Mouse (Mus musculus) CD4-positive, CD25-positive, alpha-beta regulatory T cell, adult 2 months (primary cell): Measurements from ENCODE around the gene Plekhb2.

Experiments
- DNase-seq: peaks from one replicate; pipeline ENCODE4 v3.0.0-alpha.2; 2012; ENCODE audit warnings: low read depth, low spot score

Gene Plekhb2

DNA sequence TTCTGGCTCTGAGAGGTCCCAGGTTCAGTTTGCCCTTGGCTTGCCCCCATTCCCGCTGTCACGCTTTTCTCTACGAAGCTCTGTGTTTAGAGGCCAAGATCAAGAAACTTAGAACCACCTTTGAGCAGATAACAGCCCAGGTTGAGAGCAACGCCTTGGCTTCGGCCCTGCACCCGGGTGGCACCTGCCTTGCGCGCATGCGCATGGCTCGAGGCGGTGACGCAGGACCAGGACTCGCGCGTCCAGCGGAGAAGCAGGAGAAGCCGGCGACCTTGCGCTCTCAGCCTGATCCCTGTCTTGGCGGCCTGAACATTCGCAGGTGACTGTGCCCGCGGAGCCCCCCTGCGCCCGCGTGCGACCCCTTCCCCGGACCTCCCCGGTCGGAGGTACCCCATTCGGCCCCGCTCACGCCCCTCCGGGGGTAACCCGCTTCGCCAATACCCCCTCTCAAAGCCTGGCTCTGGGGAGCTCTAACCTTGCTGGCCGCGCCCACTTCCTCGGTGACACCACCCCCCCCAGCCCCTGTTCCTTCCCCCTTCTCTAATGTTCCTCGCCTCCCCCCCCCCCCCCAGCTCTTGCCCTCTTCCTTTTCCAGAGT lies at the start of gene Plekhb2:
Gene Plekhb2 (plus strand): TSS at position 232 of the 598 bp plus-strand sequence.
- DNase-seq: peak; percentile 93

DNA sequence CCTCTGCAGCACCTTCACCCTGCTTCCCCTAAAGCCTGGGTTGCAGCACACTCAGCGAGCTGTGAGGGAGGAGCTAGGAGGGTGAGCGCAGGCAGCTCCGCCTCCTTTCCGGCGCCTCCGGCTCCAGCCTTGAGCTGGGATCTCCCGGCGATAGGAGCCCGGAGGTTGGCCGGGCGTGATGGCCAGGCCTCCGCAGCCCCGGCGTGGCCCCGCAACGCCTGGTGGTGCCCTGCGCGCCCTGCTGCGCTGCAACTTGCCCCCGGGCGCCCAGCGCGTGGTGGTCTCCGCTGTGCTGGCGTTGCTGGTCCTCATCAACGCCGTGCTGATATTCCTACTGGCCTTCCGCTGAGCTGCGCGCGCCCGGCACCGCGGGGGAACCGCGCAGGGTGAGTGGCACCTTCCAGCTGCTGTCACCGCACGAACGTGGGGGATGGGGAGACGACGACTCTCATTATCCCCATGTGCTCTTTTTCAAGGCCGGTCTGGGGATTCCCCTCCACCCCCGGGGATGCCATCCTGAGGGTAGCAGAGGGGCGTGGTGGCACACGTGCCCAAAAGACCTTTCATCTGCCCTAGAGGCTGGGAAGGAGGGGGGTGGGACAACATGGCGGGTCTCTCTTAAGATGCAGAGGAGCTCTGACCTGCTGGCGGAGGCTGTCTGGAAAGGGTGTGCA lies 48.0 kb upstream of the Plekhb2 start:
- DNase-seq: peak; percentile 83

DNA sequence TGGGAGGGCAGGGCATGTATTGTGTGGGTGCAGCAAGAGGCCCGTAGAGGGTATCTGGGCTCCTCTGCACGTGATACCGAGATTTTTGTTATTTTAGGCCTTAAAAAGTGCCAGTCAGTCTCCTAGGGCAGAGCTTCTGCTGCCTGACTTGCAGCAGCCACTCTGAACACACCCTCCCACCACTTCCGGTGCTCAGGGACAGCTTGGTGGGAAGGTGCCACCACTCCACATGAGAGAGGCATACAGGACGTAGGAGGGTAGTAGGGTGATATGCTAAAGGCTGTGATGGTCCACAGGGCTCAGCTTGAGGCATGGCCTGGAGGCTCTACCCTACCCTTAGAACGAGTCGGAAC lies 47.5 kb upstream of the Plekhb2 start:
- peak; percentile 82 for DNase-seq

DNA sequence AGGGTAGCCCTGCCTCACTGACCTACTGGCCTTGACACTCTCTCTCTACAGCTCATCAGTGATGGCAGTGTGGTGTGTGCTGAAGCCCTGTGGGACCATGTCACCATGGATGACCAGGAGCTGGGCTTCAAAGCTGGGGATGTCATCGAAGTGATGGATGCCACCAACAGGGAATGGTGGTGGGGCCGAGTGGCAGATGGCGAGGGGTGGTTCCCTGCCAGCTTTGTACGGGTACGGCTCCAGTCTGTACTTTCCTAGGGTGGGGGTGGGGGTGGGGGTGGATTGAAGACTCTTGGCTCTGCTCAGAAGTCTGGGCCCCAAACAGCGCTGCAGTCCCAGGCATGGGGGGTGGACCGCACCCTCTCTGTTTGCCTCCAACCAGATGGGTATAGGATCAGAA lies 44.9 kb upstream of the Plekhb2 start:
- no peak for DNase-seq

DNA sequence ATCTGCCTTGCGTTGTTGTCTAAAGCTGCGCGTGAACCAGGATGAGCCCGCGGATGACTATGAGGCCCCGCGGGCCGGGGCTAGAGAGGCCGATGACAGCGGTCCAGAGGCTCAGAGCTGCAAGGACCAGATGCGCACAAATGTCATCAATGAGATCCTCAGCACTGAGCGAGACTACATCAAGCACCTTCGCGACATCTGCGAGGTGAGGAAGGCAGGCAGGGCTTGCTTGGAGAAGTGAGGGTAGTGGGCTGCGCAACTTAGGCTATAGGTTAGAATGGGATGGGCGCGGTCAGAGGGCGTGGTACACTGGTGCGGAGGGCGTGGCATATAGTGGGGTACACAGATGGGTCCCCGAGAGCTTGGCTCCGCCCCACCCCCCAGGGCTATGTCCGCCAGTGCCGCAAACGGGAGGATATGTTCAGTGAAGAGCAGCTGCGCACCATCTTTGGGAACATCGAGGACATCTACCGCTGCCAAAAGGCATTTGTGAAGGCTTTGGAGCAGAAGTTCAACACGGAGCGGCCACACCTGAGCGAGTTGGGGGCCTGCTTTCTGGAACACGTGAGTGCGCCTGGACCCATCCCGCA lies 43.8 kb upstream of the Plekhb2 start:
- DNase-seq: no peak

DNA sequence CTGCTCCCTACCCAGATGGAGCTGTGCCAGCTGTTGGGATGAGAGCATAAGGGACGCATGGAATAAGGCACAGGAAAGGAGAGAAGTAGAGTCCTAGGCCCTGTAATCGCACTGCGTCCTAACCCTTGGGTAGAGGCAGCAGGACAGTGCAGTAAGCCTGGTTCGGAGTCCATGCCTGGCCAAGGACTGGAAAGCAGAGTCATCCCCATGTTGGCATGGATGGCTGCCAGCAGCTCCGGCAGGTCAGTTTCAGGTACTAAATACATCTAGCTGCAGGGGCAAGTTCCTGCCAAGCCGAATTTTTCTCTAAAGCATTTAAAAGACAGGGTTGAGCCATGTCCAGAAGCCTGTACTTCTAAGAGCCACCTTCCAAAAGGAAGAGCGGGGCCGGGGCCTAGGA lies 41.3 kb upstream of the Plekhb2 start:
- DNase-seq: no peak

DNA sequence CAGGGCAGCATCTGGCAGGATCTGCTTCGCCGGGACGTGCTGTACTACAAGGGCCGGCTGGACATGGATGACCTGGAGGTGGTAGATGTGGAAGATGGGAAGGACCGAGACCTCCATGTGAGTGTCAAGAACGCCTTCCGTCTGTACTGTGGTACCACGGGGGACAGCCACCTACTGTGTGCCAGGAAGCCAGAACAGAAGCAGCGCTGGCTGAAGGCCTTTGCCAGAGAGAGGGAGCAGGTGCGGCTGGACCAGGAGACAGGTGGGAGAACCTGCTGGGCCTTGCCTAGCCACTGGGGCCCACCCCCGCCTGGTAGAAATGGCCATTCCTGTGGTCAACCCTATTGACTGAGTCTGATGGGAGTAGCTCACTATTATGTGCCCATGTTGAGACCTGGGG lies 39.5 kb upstream of the Plekhb2 start:
- DNase-seq: no peak

DNA sequence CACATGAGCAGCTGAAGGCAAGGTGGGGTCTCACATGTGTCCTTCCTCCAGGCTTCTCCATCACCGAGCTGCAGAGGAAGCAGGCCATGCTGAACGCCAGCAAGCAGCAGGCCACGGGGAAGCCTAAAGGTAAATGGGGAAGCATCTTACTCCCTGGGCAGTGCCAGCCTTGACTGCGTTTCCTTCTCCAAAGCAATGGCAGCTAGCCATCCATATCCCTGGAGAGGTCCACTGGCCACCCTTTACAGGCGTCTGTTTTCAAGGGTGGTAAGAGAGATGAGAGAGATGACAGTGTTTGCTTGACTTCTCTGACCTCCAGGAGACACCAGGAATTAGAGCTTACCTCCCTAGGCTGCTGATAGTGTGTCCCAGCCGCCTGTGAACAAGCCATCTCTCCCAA lies 38.7 kb upstream of the Plekhb2 start:
- no peak for DNase-seq

DNA sequence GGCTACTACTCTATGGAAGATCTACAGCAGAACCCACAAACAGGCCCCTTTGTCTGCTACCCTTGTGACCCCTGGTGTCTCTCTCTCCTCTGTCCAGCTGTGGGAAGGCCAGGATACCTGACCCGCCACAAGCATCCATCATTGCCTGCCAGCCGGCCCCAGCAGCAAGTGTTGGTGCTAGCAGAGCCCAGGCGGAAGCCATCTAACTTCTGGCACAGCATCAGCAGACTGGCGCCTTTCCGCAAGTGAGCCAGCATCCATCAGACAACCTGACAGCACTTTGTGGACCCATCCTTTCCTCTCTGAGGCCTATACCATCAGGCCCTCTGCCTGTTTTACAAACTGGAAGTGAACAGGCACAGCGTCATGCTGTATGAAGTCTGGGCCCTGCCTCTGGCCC lies 38.2 kb upstream of the Plekhb2 start:
- no peak for DNase-seq

DNA sequence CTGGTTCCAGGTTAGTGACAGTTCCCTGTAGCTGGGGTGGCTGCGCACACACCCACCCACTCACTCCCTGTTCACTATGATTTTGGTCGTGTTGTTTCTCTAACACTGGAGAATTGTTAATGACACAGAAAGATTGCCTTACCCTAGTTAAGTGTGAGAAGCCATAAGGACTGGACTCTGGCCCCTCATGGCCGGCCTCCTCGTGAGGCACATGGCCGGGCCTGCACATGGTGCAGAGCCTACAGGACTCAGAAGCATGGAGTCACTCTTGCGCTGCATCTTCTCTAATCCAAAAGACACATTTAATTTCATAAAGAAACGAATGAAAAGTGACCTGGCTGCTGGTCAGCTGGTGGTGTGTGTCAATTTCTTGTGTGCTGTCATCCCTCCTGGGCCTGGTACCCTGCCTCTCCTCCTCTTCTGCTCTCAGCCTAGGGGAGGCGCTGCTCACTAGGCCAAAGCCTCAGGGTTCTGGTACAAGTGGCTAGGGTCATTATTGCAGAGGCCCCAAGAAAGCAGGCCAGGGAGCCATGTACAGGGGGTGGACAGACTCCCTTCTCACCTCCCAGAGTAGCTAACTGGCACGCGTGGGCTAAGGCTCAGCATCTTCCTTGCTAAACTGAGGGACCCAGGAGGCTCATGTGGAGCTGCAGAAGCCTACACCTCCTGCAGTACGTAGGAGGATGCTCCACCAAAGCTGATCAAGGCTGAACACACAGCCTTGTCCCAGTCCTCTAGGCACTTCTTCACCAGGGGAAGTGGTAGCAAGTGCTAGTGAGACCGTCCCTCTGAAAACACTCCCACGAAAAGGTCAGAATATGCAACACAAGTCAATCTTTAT lies 37.1 kb upstream of the Plekhb2 start:
- DNase-seq: peak; percentile 35

DNA sequence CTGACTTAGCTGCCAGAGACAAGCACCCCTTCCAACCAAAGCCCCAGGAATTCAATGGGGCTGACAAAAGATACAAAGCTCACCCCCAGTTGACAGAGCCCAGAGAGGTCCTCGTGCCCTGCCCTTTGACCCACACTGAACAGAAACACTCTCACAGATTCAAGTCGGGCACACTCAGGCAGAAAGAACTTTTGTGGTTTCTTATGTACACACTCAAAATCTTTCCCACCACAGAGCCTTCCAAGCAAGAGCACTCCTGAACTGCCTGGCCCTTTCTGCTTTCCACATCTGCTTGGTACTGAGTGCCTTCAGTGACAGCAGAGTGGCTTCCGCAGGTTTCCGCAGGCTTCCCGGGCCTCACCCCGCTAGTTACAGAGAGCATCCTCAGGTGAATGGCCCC lies 33.9 kb upstream of the Plekhb2 start:
- no peak for DNase-seq

DNA sequence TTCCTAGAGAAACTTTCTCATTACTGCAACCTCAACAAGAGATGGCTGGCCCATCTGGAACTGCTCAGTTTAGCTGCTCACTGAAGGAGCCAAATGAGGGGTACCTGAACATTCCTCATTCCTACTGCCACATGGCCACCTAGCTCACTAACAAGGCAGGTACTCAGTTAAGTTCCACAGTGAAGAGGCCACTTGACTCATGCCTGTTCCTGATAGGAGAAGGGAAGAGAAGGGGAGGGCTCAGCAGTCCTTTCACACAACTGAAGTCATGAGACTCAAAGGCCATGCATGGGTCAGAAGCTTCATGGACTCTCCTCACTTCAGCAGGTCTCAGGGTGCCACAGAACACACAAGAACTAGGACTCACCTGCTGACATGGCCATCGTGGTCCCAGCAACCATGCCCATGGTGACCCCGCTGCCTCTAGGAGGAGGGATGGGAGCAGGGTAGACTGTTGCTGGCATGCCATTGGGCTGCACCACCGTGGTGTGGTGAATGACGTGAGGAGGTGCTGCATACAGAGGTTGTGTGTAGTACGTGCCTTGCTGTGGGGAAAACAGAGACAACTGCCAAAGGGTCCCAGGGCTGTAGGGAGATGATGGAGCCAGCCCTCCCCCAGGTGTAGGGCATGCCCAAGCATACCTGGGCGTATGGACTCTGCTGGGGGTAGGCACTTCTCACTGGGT lies 30.4 kb upstream of the Plekhb2 start:
- DNase-seq: no peak

DNA sequence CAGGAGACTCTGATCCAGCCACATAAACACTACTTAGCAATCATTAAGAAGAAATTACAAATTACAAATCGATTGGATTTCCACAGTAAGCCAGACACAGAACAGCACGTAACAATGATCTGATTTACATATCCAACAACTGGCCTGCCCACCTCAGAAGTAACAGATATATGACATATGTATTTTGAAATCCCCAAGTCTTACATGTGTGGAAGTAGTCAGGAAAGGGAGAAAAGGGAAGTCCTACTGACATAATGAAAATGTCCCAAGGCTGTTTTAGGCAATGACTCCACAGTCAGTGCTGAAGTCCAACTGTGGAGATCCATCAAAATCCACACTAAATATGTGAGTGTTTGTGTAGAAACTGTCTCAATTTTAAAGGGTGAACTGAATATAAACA lies 28.4 kb upstream of the Plekhb2 start:
- no peak for DNase-seq

DNA sequence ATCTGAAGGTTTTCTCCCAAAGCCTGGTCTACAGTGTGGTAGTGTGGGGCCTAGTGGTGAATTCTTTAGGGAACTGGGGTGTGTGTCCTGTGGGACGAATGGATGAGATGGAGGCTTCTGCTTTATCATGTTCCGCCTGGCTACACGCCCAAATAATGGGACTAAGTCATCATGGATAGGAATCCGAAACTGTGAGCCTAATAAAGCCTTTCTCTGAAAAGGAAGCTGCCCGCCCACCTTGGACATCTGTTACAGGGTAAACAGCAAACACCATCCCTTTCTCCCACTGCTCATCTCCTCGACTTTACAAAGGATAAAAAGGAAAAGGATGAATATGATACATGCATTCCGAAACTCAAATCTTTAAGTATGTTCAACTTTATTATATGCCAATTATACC lies 27.8 kb upstream of the Plekhb2 start:
- DNase-seq: no peak

DNA sequence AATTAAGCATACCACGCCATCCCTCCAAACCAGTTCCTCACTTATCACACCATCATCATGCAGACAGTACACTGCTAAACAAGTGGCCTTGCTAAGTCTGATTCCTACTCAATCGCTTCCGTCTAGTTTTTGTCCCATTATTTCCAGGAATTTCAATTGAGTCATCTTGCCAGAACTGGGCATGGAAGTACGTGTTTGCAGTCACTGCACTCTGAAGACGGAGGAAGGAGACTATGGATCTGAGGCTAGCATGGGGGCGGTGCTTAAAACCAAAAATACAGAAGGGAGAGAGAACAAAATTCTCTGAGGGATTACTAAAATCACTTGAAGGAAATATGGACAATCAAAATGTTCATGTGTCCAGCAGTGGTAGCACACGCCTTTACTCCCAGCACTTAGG lies 27.0 kb upstream of the Plekhb2 start:
- DNase-seq: no peak

DNA sequence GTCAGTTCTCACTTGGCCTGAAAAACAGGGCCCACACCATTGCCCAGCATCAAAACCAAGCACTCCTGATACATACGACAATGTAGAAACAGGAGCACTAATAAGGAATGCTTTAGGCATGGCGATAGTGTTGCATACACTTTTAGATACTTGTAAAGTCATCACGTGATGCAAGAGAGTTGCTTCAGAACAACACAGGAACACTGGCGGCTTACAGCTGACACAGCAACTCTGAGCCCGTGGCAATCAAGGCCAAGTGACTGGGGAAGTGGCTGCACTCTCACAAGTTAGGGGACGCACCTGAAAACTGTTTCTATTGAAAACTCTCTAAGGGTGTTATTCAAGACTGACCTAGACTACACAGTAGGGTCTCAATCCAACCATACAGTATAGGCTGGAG lies 26.4 kb upstream of the Plekhb2 start:
- peak; percentile 26 for DNase-seq

DNA sequence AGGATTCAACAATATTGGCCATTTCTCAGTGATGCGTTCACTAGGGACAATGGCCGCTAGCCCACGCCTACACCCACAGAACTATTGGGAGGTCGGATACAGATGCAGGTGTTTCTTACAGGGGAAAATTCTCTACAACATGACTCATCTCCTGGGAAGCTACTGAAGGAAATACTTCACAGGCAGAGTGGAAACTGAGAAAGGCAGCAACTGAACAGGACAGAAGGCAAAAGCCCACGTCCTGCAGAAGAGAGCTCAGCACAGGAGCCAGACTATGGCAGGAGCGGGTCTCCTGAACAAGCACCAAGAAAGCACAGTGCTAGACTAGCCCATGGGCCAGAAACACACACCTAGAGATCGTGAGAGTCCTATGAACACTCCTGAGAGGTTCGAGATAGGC lies 25.6 kb upstream of the Plekhb2 start:
- no peak for DNase-seq

DNA sequence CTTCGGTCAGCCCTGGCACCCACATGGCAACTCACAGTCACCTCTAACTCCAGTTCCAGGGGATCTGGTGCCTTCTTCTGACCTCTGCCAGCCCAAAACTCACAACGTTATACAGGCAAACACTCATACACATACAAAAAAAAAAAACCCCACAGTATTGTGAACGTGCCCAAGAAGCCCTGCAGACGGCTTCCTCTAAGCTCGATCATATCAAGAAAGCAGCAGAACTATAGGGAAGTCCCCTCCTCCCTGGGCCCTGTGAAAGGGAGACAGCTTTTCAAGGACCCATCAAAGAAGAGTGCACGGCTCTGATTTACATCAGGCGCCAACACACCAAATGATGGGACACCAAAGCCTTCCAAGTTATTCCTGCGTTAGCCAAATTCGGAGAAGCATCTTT lies 23.9 kb upstream of the Plekhb2 start:
- peak; percentile 44 for DNase-seq

DNA sequence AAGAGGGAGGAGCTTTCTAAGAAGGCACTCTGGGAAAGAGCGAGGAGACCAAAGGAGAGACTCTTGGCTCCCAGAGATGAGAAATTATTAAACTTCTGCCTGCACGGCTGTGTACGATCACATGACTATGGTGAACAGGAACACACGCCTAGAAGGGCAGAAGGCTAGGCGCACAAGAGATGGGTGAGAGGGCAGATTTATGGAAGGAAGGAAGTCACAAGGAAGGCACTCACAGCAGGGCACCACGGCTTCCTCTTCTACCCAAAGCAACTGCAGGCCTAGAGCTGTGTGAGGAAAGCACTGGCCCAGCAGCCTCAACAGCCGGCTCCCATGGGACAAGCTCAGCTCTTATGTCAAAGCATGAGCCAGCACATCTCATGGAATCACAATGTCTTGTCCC lies 21.9 kb upstream of the Plekhb2 start:
- DNase-seq: no peak

DNA sequence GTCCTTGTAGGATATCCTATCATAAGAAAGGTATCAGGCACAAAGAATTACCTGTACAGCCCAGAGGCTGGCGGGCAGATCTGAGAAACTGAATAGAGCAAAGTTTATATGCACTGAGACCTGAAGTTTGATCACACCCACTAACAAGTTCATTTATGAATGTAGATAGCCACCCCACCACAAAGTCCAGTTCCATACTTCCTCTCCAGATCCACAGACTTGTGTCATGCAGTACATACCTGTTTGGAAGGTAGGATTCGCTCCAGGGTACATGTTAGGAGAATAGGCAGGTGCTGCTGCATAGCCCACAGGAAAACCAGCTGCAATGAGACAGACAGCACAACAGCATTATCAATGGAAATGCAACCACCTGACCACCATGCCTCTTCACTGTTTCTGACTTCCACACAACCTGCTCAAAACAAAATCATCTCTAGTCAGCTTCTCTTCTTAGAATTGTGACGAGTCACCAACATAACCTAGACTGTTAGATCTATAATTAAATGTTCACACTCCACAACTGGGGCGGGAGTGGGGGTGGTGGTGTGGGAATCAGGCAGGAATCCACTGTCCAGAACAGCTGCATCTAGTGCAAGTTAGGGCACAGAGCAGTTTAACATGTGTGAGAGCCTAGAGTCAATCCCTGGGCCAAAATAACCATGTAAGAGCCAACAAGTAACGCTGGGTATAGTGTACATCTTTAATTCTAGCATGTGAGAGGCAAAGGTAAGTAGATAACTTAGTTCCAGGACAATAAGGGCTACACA lies 21.1 kb upstream of the Plekhb2 start:
- no peak for DNase-seq

DNA sequence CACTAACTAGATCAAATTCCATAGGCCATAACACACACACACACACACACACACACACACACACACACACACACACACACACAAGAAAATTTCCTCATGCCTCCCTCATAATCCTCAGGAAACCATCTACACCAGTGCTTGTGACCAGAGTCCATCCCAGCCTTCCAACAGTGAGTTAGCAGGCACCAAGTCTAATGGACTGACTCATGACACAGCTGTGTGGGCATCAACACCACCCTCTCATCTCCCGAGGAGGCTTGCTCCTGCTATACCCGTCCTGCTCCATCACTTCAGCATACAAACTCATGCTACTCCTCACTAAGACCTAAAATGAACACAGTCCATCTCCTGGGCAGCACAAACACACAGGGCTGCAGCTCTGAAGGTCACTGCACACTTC lies 18.8 kb upstream of the Plekhb2 start:
- DNase-seq: no peak
